In the genomic region with DNA sequence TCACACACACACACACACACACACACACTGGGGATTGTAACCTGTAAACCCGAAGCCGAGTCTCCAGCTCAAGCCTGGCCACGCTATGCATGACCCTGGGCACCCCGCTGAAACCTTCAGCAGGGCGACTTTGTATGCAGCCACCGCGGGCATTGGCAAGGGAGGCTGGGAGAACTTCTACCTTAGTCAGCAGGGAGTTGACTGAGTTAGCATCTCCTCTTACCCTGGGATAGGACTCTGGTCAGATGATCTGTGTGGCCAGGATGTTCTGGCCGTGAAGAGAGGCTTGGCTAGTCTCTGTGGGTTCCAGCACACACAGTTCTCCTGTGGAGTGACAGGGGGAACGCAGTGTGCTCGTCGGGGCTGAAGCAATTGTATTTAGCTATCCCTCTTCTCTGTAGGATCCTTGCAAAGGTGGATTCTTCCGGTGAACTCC, we compare ENCODE assay signal across 7 mouse cellular contexts. TPM values are rescaled to one million over a fixed set of nuclear protein-coding genes. Genes with fewer than 3 reads are reported as not detected.
DNase-seq lines count a peak whose midpoint lies in the region; TF ChIP-seq lines count a peak whose summit lies in the region.

No protein-coding gene starts in this region.

- peak overlapping the region; percentile 47 to 59 for H3K4me3 ChIP-seq in MEL (ENCODE audit: control insufficient read depth in 1 of 2, insufficient read depth in 1 of 2, low read depth in 2 of 2, low read length in 2 of 2)
- H3K4me3 ChIP-seq in bone marrow macrophage, adult 2 months (ENCODE audit: insufficient read depth, low read length), result peak overlapping the region; percentile 34; the same call in 1 of the 2 replicates
- H3K4me3 ChIP-seq in forebrain, embryonic 10.5 days, result peak overlapping the region; percentile 44
- peak overlapping the region; percentile 79 for H3K4me3 ChIP-seq in megakaryocyte, embryonic 14.5 days (replicated peaks)

- TF ChIP-seq RAD21 in MEL (IDR thresholded peaks at IDR 0.05; ENCODE audit: low read depth, low read length), result no peak

- WGBS in forebrain, embryonic 10.5 days, result under 1% methylated on average over 12 of the region's 12 CpGs

- no peak for DNase-seq in MEL (ENCODE audit: low read depth, low spot score)
- DNase-seq in forebrain, embryonic 10.5 days (ENCODE audit: extremely low spot score, low spot score), result no peak
- DNase-seq in heart, postnatal 10 days, result peak; percentile 38 to 42
- peak; percentile 54 to 85 for DNase-seq in kidney, postnatal 25 days
- DNase-seq in right cerebral cortex, adult 2 months (ENCODE audit: low spot score in 2 of 2), result no peak

- H3K4me1 ChIP-seq in MEL (ENCODE audit: control insufficient read depth in 1 of 2, insufficient read depth in 2 of 2, low read length in 2 of 2), result peaks cover 10 to 11% of the 10 kb centered on the region in 2 experiments
- peaks cover 7% of the 10 kb centered on the region for H3K4me1 ChIP-seq in bone marrow macrophage, adult 2 months (ENCODE audit: control insufficient read depth, insufficient read depth, low read length)
- peaks cover 35% of the 10 kb centered on the region for H3K4me1 ChIP-seq in forebrain, embryonic 10.5 days
- H3K4me1 ChIP-seq in megakaryocyte, embryonic 14.5 days, result peaks cover 36% of the 10 kb centered on the region

- H3K9ac ChIP-seq in MEL (ENCODE audit: control insufficient read depth, low read depth, low read length, poor library complexity, severe bottlenecking), result peak overlapping the region; percentile 58

- peak overlapping the region; percentile 69 for H3K27ac ChIP-seq in MEL (ENCODE audit: control insufficient read depth, low read depth, low read length)
- H3K27ac ChIP-seq in bone marrow macrophage, adult 2 months (ENCODE audit: insufficient read depth, low read depth, low read length), result no peak overlapping the region
- H3K27ac ChIP-seq in forebrain, embryonic 10.5 days, result peak overlapping the region; percentile 22

- TF ChIP-seq EP300 in MEL (IDR thresholded peaks at IDR 0.05; ENCODE audit: low read depth in 1 of 2, low read length in 2 of 2), result no peak

- no peaks in the 10 kb centered on the region for H3K9me3 ChIP-seq in MEL (replicated peaks; ENCODE audit: insufficient read depth, low read length)
- H3K9me3 ChIP-seq in forebrain, embryonic 10.5 days, result no peaks in the 10 kb centered on the region
- H3K9me3 ChIP-seq in megakaryocyte, embryonic 14.5 days, result no peaks in the 10 kb centered on the region

- no peaks in the 10 kb centered on the region for H3K27me3 ChIP-seq in MEL (ENCODE audit: control insufficient read depth in 1 of 2, insufficient read depth in 2 of 2, low read length in 2 of 2)
- peaks cover 28% of the 10 kb centered on the region for H3K27me3 ChIP-seq in forebrain, embryonic 10.5 days (ENCODE audit: poor library complexity, severe bottlenecking)
- peaks cover 5% of the 10 kb centered on the region for H3K27me3 ChIP-seq in megakaryocyte, embryonic 14.5 days (replicated peaks)

- peaks cover 0 to 16% of the 10 kb centered on the region in 2 experiments; a peak in 2 of 4 replicates for H3K36me3 ChIP-seq in MEL (ENCODE audit: control insufficient read depth in 1 of 2, insufficient read depth in 2 of 2, low read length in 2 of 2)
- peaks cover 6% of the 10 kb centered on the region for H3K36me3 ChIP-seq in forebrain, embryonic 10.5 days (replicated peaks)
- H3K36me3 ChIP-seq in megakaryocyte, embryonic 14.5 days (replicated peaks; ENCODE audit: low read length), result no peaks in the 10 kb centered on the region

- no peak for TF ChIP-seq POLR2A in MEL (IDR thresholded peaks at IDR 0.05; ENCODE audit: control insufficient read depth in 1 of 2, insufficient read depth in 1 of 2, low read depth in 1 of 2, low read length in 2 of 2, poor library complexity in 1 of 2)
- no peak for TF ChIP-seq POLR2A in bone marrow macrophage, adult 2 months (IDR thresholded peaks at IDR 0.05; ENCODE audit: borderline replicate concordance, low read depth, low read length)

- no peaks in the 10 kb centered on the region for H3K79me2 ChIP-seq in MEL (ENCODE audit: control insufficient read depth, insufficient read depth, low read length, poor library complexity)

- no peak for TF ChIP-seq CTCF in MEL (IDR thresholded peaks at IDR 0.05 in 2 of 3, conservative IDR thresholded peaks at IDR 0.05 in 1 of 3; ENCODE audit: control insufficient read depth in 1 of 3, insufficient read depth in 1 of 3, low read depth in 2 of 3, low read length in 3 of 3, poor library complexity in 1 of 3, severe bottlenecking in 1 of 3)
- TF ChIP-seq CTCF in bone marrow macrophage, adult 2 months (IDR thresholded peaks at IDR 0.05; ENCODE audit: low read depth, low read length), result no peak

- intact Hi-C loops in heart, postnatal 10 days (cut with DNase I), result no loop called here

TF ChIP-seq in MEL, 35 proteins besides CTCF, POLR2A, EP300 and RAD21:
- TF ChIP-seq POLR2AphosphoS5 (IDR thresholded peaks at IDR 0.05; ENCODE audit: borderline replicate concordance, low read depth, low read length) (no peak), HCFC1 (IDR thresholded peaks at IDR 0.05; ENCODE audit: low read depth, low read length) (peak; percentile 8; the same call in 1 of the 2 replicates)

RNA-seq across cellular contexts. Expression of a gene that starts 49.8 kb away (rescaled TPM):
- total RNA-seq in MEL (2012; rRNA removed), result 1.9 and 2.1 TPM in 2 replicates
- 1 to 10 TPM in 1 of 2 experiments, not detected in 1; 3.2 TPM for polyA plus RNA-seq in MEL (2012; ENCODE audit: insufficient read depth in 1 of 2, insufficient read length in 2 of 2, low read depth in 1 of 2, low replicate concordance in 2 of 2, missing spikeins in 1 of 2)
- 1.6 and 3.6 TPM in 2 replicates for polyA plus RNA-seq in bone marrow macrophage, adult 2 months (2012; ENCODE audit: insufficient read depth, insufficient read length, missing spikeins)
- polyA plus RNA-seq in forebrain, embryonic 10.5 days (2016; fragmentation: Nextera tagmentation; extraction: Ambion mirVana), result 36.0 and 42.6 TPM in 2 replicates
- total RNA-seq in heart, postnatal 10 days (2021), result 10 to 100 TPM in 1 of 2 experiments, 1 to 10 TPM in 1; 7.7 to 11.7 TPM
- 0.36 TPM in 1 of 2 replicates, not detected in the other for polyA plus RNA-seq in megakaryocyte, embryonic 14.5 days (2012; ENCODE audit: insufficient read depth, low replicate concordance)

Comparison
In these comparisons a context has a peak if more than half of its experiments do, and no peak if none do; other contexts are left out.
1. DNase-seq: peak in heart, postnatal 10 days (2 of 2) and kidney, postnatal 25 days (2 of 2); none in MEL (single experiment), forebrain, embryonic 10.5 days (single experiment) and right cerebral cortex, adult 2 months (0 of 2).
2. Peak in every context shown above with its lines, with median percentiles within 50 percentile points of each other: H3K4me3 ChIP-seq.